Mouse (Mus musculus): ENCODE data around the gene Casp6. TPM values are rescaled to one million over a fixed set of nuclear protein-coding genes. Genes with fewer than 3 reads are reported as not detected.
A peak's percentile ranks its signal among the peaks of the same experiment; 100 is the strongest.

Gene Casp6
- polyA plus RNA-seq, 1 experiment, result 12.7 TPM

DNA sequence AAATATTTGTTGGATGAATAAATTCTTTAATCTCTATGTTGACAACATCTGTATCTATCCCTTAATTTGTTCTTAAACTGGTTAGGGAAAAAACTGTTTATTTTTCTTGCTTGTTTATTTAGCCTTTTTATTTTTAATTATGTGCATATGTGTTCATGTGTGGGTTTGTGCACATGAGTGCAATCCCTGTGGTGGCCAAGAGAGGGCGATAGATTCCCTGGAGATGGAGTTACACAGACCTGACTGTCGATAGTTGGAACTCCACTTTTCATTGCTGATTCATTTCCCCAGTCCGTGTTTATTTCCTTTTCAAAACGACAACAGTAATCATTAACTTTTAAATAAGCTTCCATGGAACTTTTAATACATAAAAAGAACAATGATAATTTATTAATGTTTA lies 31.2 kb downstream of the Casp6 start:
- H3K4me3 ChIP-seq, result no peak overlapping the region
- no peaks in the 10 kb centered on the region for H3K36me3 ChIP-seq (ENCODE audit: control insufficient read depth, insufficient read depth)
- no peaks in the 10 kb centered on the region for H3K27me3 ChIP-seq (ENCODE audit: control insufficient read depth, insufficient read depth, insufficient read length)
- H3K4me2 ChIP-seq (ENCODE audit: low read depth), result no peak overlapping the region
- H3K79me2 ChIP-seq (ENCODE audit: control insufficient read depth, insufficient read depth), result no peaks in the 10 kb centered on the region
- no peak for TF ChIP-seq USF1 (IDR thresholded peaks at IDR 0.05; ENCODE audit: low read depth)
- TF ChIP-seq POLR2A (IDR thresholded peaks at IDR 0.05; ENCODE audit: insufficient read length, low read depth), result no peak
- H3ac ChIP-seq (ENCODE audit: control insufficient read depth, insufficient read length), result no peak overlapping the region

- H3K79me2 ChIP-seq (ENCODE audit: control insufficient read depth, insufficient read depth), result no peaks in the 10 kb centered on the region
- H3K4me2 ChIP-seq (ENCODE audit: low read depth), result peak overlapping the region; percentile 24
- no peak overlapping the region for H3K4me3 ChIP-seq
- TF ChIP-seq SRF (IDR thresholded peaks at IDR 0.05; ENCODE audit: control insufficient read depth, insufficient read length, low read depth), result no peak
- peak; percentile 32; the same call in 1 of the 2 replicates for TF ChIP-seq CEBPB (IDR thresholded peaks at IDR 0.05; ENCODE audit: insufficient read depth, poor library complexity, severe bottlenecking)
- TF ChIP-seq TCF12 (IDR thresholded peaks at IDR 0.05; ENCODE audit: insufficient read depth, poor library complexity, severe bottlenecking), result no peak
- no peak for TF ChIP-seq E2F4 (IDR thresholded peaks at IDR 0.05; ENCODE audit: insufficient read depth)
- no peak for TF ChIP-seq MAX (IDR thresholded peaks at IDR 0.05; ENCODE audit: low read depth)
- TF ChIP-seq POLR2AphosphoS2 (IDR thresholded peaks at IDR 0.05; ENCODE audit: insufficient read length, low read depth), result no peak
- TF ChIP-seq USF1 (IDR thresholded peaks at IDR 0.05; ENCODE audit: low read depth), result no peak
- no peak overlapping the region for H3ac ChIP-seq (ENCODE audit: control insufficient read depth, insufficient read length)
- no peaks in the 10 kb centered on the region for H3K36me3 ChIP-seq (ENCODE audit: control insufficient read depth, insufficient read depth)
- no peaks in the 10 kb centered on the region for H3K27me3 ChIP-seq (ENCODE audit: control insufficient read depth, insufficient read depth, insufficient read length)
Measured at GRCm38 (mm10) chr3:129936561-129936960, 35.3 kb downstream of the Casp6 start.

GRCm38 (mm10) chr3:129937848-129938247 lies 36.6 kb downstream of the Casp6 start:
- Histone ChIP-seq H3K36me3 (ENCODE audit: control insufficient read depth, insufficient read depth) (no peaks in the 10 kb centered on the region), H3ac (ENCODE audit: control insufficient read depth, insufficient read length) (no peak overlapping the region), H3K79me2 (ENCODE audit: control insufficient read depth, insufficient read depth) (no peaks in the 10 kb centered on the region), H3K4me3 (no peak overlapping the region), H3K4me2 (ENCODE audit: low read depth) (peak overlapping the region; percentile 80), H3K27me3 (ENCODE audit: control insufficient read depth, insufficient read depth, insufficient read length) (no peaks in the 10 kb centered on the region)
- TF ChIP-seq REST (IDR thresholded peaks at IDR 0.05; ENCODE audit: insufficient read depth, insufficient read length) (no peak), TCF3 (IDR thresholded peaks at IDR 0.05; ENCODE audit: insufficient read length, low read depth) (no peak), MAX (IDR thresholded peaks at IDR 0.05; ENCODE audit: low read depth) (no peak), TCF12 (IDR thresholded peaks at IDR 0.05; ENCODE audit: insufficient read depth, poor library complexity, severe bottlenecking) (no peak), E2F4 (IDR thresholded peaks at IDR 0.05; ENCODE audit: insufficient read depth) (no peak), MYOG (IDR thresholded peaks at IDR 0.05; ENCODE audit: control insufficient read depth in 1 of 3, insufficient read depth in 1 of 3, insufficient read length in 2 of 3, low read depth in 2 of 3) (no peak), CEBPB (IDR thresholded peaks at IDR 0.05; ENCODE audit: insufficient read depth, poor library complexity, severe bottlenecking) (no peak), POLR2AphosphoS2 (IDR thresholded peaks at IDR 0.05; ENCODE audit: insufficient read length, low read depth) (no peak), USF1 (IDR thresholded peaks at IDR 0.05; ENCODE audit: low read depth) (no peak), POLR2A (IDR thresholded peaks at IDR 0.05; ENCODE audit: insufficient read length, low read depth) (no peak), SRF (IDR thresholded peaks at IDR 0.05; ENCODE audit: control insufficient read depth, insufficient read length, low read depth) (no peak), MYOD1 (IDR thresholded peaks at IDR 0.05; ENCODE audit: control insufficient read depth in 1 of 3, insufficient read length in 2 of 3, low read depth in 2 of 3) (no peak)

GRCm38 (mm10) chr3:129939058-129939457 lies 37.8 kb downstream of the Casp6 start:
- H3K27me3 ChIP-seq (ENCODE audit: control insufficient read depth, insufficient read depth, insufficient read length), result no peaks in the 10 kb centered on the region
- H3K79me2 ChIP-seq (ENCODE audit: control insufficient read depth, insufficient read depth), result no peaks in the 10 kb centered on the region
- no peak overlapping the region for H3K4me2 ChIP-seq (ENCODE audit: low read depth)
- no peaks in the 10 kb centered on the region for H3K36me3 ChIP-seq (ENCODE audit: control insufficient read depth, insufficient read depth)
- H3K4me3 ChIP-seq, result no peak overlapping the region
- no peak for TF ChIP-seq MAX (IDR thresholded peaks at IDR 0.05; ENCODE audit: low read depth)
- no peak for TF ChIP-seq TCF12 (IDR thresholded peaks at IDR 0.05; ENCODE audit: insufficient read depth, poor library complexity, severe bottlenecking)
- TF ChIP-seq CEBPB (IDR thresholded peaks at IDR 0.05; ENCODE audit: insufficient read depth, poor library complexity, severe bottlenecking), result no peak
- TF ChIP-seq REST (IDR thresholded peaks at IDR 0.05; ENCODE audit: insufficient read depth, insufficient read length), result no peak
- TF ChIP-seq USF1 (IDR thresholded peaks at IDR 0.05; ENCODE audit: low read depth), result no peak
- no peak for TF ChIP-seq E2F4 (IDR thresholded peaks at IDR 0.05; ENCODE audit: insufficient read depth)
- no peak for TF ChIP-seq TCF3 (IDR thresholded peaks at IDR 0.05; ENCODE audit: insufficient read length, low read depth)
- TF ChIP-seq POLR2A (IDR thresholded peaks at IDR 0.05; ENCODE audit: insufficient read length, low read depth), result no peak
- TF ChIP-seq MYOG (IDR thresholded peaks at IDR 0.05; ENCODE audit: control insufficient read depth in 1 of 3, insufficient read depth in 1 of 3, insufficient read length in 2 of 3, low read depth in 2 of 3), result no peak
- TF ChIP-seq POLR2AphosphoS2 (IDR thresholded peaks at IDR 0.05; ENCODE audit: insufficient read length, low read depth), result no peak
- TF ChIP-seq SRF (IDR thresholded peaks at IDR 0.05; ENCODE audit: control insufficient read depth, insufficient read length, low read depth), result no peak
- TF ChIP-seq MYOD1 (IDR thresholded peaks at IDR 0.05; ENCODE audit: control insufficient read depth in 1 of 3, insufficient read length in 2 of 3, low read depth in 2 of 3), result no peak
- no peak overlapping the region for H3ac ChIP-seq (ENCODE audit: control insufficient read depth, insufficient read length)

DNA sequence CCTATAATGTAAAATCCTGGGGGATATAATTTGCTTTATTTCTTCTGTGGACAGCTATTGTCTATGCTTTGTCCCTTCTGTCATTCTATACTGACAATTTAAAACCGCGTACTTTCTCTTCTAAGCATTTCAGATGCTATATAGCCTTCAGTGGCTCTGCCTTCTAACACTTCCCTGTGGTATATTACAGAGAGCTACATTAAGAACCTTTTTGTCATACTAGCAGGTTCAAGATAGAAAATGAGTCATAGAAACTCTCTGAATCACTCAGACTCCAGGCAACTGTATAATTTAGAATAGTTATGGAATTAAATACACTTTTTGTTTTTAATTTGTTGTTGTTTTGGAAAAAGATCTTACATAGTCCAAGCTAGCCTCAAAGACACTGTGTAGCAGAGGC lies 39.6 kb downstream of the Casp6 start:
- Histone ChIP-seq H3K36me3 (ENCODE audit: control insufficient read depth, insufficient read depth) (no peaks in the 10 kb centered on the region), H3ac (ENCODE audit: control insufficient read depth, insufficient read length) (no peak overlapping the region), H3K27me3 (ENCODE audit: control insufficient read depth, insufficient read depth, insufficient read length) (no peaks in the 10 kb centered on the region), H3K4me2 (ENCODE audit: low read depth) (peak overlapping the region; percentile 56), H3K4me3 (no peak overlapping the region), H3K79me2 (ENCODE audit: control insufficient read depth, insufficient read depth) (no peaks in the 10 kb centered on the region)
- TF ChIP-seq MAX (IDR thresholded peaks at IDR 0.05; ENCODE audit: low read depth) (no peak), USF1 (IDR thresholded peaks at IDR 0.05; ENCODE audit: low read depth) (no peak), TCF3 (IDR thresholded peaks at IDR 0.05; ENCODE audit: insufficient read length, low read depth) (no peak), REST (IDR thresholded peaks at IDR 0.05; ENCODE audit: insufficient read depth, insufficient read length) (no peak), SRF (IDR thresholded peaks at IDR 0.05; ENCODE audit: control insufficient read depth, insufficient read length, low read depth) (no peak), MYOG (IDR thresholded peaks at IDR 0.05; ENCODE audit: control insufficient read depth in 1 of 3, insufficient read depth in 1 of 3, insufficient read length in 2 of 3, low read depth in 2 of 3) (no peak), POLR2AphosphoS2 (IDR thresholded peaks at IDR 0.05; ENCODE audit: insufficient read length, low read depth) (no peak), CEBPB (IDR thresholded peaks at IDR 0.05; ENCODE audit: insufficient read depth, poor library complexity, severe bottlenecking) (no peak), E2F4 (IDR thresholded peaks at IDR 0.05; ENCODE audit: insufficient read depth) (no peak), MYOD1 (IDR thresholded peaks at IDR 0.05; ENCODE audit: control insufficient read depth in 1 of 3, insufficient read length in 2 of 3, low read depth in 2 of 3) (no peak), POLR2A (IDR thresholded peaks at IDR 0.05; ENCODE audit: insufficient read length, low read depth) (no peak), TCF12 (IDR thresholded peaks at IDR 0.05; ENCODE audit: insufficient read depth, poor library complexity, severe bottlenecking) (no peak)
